Mouse (Mus musculus): Measurements from ENCODE around the gene Hlx. TPM values are rescaled to one million over a fixed set of nuclear protein-coding genes. Genes with fewer than 3 reads are reported as not detected.

Gene Hlx
- polyA plus RNA-seq, 1 experiment from 2014 or later = 30.0 TPM

Other genes starting within 250 kb of the Hlx start
- 1.1 and 1.5 TPM in 2 replicates for gene Marc1, start 78.7 kb upstream of the Hlx start, polyA plus RNA-seq (2015; fragmentation: Nextera tagmentation; extraction: Ambion mirVana)
- 404 and 475 TPM in 2 replicates for gene Marc2, start 113.8 kb upstream of the Hlx start, polyA plus RNA-seq (2015; fragmentation: Nextera tagmentation; extraction: Ambion mirVana)
- gene C130074G19Rik, start 150.6 kb upstream of the Hlx start, polyA plus RNA-seq (2015; fragmentation: Nextera tagmentation; extraction: Ambion mirVana) = 1.8 and 2.0 TPM in 2 replicates